Mouse (Mus musculus) kidney, embryonic 14.5 days (tissue): ENCODE measurements around the gene Ttc33. TPM values are rescaled to one million over a fixed set of nuclear protein-coding genes. Genes with fewer than 3 reads are reported as not detected.

ENCODE experiments used
- ATAC-seq: fragments of 200-750 bp; cut with Nextera tagmentation; 2 replicates; pipeline ENCODE4 v1.8.0; 2017; ENCODE audit warnings: moderate number of reproducible peaks, mild to moderate bottlenecking, moderate TSS enrichment, moderate library complexity; ENCODE audit not compliant: low FRiP score, low TSS enrichment
- H3K27ac ChIP-seq: fragments of 300-500 bp; sonication (generic); 2 replicates; pipeline ENCODE4 v1.5.1; 2014; ENCODE audit warnings: low read depth, mild to moderate bottlenecking, low read length, moderate library complexity, mixed read lengths
- H3K27me3 ChIP-seq: fragments of 300-500 bp; sonication (generic); 2 replicates; pipeline ENCODE4 v1.6.1; 2014; ENCODE audit warnings: mild to moderate bottlenecking, low read length; ENCODE audit not compliant: control insufficient read depth, insufficient read depth
- H3K36me3 ChIP-seq: fragments of 300-500 bp; sonication (generic); 2 replicates; pipeline ENCODE4 v1.6.1; 2014; ENCODE audit warnings: low read length, mixed read lengths; ENCODE audit not compliant: control insufficient read depth, insufficient read depth
- H3K4me1 ChIP-seq: fragments of 300-500 bp; sonication (generic); 2 replicates; pipeline ENCODE4 v1.6.1; 2014; ENCODE audit warnings: low read length, mixed read lengths; ENCODE audit not compliant: control insufficient read depth, insufficient read depth
- H3K4me2 ChIP-seq: fragments of 300-500 bp; sonication (generic); replicated peaks from 2 replicates; pipeline ENCODE4 v1.6.1; 2014; ENCODE audit warnings: low read depth, mild to moderate bottlenecking, low read length
- H3K4me3 ChIP-seq: fragments of 300-500 bp; sonication (generic); 2 replicates; pipeline ENCODE4 v1.5.1; 2014; ENCODE audit warnings: mild to moderate bottlenecking, low read length
- H3K9ac ChIP-seq: fragments of 300-500 bp; sonication (generic); 2 replicates; pipeline ENCODE4 v1.6.1; 2014; ENCODE audit warnings: low read depth, mild to moderate bottlenecking, low read length, moderate library complexity
- H3K9me3 ChIP-seq: fragments of 300-500 bp; sonication (generic); 2 replicates; pipeline ENCODE4 v1.6.1; 2016; ENCODE audit warnings: low read length; ENCODE audit not compliant: control insufficient read depth
- WGBS: fragments of 180-500 bp; shearing (Covaris S2); extraction: QIAGEN DNeasy Blood & Tissue Kit; methylation state at CpG from one replicate; pipeline ENCODE4 v1.1.7; 2014; 5-methylcytosine and 5-hydroxymethylcytosine counted together
- polyA plus RNA-seq: library from polyadenylated mRNA; unstranded; fragments of >200 nt; fragmentation: Nextera tagmentation; extraction: Ambion mirVana; gene quantifications from 2 replicates; pipeline ENCODE4 v1.2.1, GENCODE M21; 2014

Ttc33 gene
- polyA plus RNA-seq, 1 experiment from 2014 or later = 49.8 TPM

DNA sequence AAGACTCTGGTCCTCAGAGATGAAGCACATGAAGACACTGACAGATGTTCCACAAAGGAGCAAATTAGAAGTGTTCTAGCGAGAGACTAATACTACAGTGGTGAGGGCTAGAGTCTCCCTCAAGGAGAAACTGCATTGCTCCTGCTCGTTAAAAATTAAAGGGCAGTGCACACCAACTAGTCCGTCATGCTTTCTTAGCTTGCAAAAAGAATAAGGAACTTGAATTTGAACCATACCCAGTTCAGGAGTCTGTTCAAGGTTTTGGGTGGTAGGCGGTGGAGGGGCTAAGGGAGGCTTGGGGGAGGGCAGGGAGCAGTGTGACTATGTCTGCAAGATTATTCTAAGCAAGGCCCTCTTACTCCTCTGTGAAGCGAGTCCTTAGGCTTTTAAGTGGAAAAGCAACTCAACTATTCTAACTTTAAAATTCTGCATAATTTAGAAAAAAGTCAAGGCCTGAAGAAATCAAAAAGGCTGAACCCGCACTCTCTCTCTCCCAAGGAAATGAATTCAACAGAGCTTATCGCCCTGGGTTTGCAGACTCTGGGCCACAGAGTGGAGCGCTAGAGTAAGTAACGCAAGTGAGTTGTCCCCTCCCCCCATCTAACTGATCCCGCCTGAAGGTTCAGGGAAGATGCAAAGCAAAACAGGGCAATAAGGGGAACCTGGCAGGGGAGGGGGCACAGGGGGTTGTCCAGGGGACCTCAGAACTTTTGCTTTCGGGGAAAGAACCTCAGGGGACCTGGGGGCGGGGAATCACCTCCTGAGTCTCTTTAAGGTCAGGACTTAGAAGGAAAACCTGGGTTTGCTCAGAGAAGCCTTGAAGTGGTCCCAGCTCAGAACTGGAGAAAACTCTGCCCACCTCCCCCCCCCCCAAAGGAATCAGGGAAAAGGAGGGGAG lies 56.2 kb downstream of the Ttc33 start:
- H3K27ac ChIP-seq = no peak overlapping the region

DNA sequence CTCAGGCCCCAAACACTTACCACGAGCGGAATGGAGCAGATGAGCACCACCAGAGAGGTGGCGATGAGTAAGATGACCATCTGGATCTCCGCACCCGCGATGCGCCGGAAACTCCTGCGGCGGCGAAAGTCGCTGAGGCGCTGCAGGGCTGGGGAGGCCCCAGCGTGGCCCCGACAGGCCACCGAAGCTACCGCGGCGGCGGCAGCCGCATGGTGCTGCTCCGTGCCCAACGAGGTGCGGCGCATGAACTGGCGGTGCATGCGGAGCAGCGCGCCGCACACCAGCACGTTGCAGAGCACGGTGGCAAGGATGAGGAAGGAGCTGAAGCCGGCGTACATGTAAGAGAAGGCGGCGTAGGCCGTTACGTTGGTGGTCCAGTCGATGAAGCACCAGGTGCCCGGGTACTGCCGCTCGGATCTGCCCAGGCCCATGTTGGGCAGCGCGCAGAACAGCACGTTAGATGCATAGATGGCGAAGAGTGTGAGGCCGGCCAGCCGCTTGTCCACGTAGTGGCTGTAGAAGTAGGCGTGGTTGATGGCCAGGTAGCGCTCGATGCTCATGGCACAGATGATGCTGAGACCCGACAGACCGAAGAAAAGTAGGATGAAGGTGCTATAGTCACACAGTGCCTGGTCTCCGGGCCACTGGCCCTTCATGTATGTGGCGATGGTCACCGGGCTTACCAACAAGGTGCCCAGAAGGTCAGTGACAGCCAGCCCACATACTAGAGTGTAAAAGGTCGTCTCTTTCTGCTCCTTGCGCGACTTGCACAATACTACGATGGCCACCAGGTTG lies 57.1 kb downstream of the Ttc33 start:
- Histone ChIP-seq H3K9me3 (no peaks in the 10 kb centered on the region), H3K4me1 (peaks cover 19% of the 10 kb centered on the region), H3K27ac (no peak overlapping the region), H3K27me3 (peaks cover 18% of the 10 kb centered on the region; the same call in 1 of the 2 replicates), H3K9ac (peak overlapping the region; percentile 52), H3K4me2 (peak overlapping the region; percentile 99), H3K36me3 (no peaks in the 10 kb centered on the region), H3K4me3 (peak overlapping the region; percentile 57)
- peak; percentile 9; the same call in 1 of the 2 replicates for ATAC-seq
- 2% methylated on average over 61 of the region's 61 CpGs for WGBS

More for the DNA sequence above, 56.2 kb downstream of the Ttc33 start:
- 14% methylated on average over 12 of the region's 12 CpGs for WGBS
- peak overlapping the region; percentile 99 for H3K4me2 ChIP-seq
- H3K4me1 ChIP-seq = peaks cover 19% of the 10 kb centered on the region
- no peaks in the 10 kb centered on the region for H3K36me3 ChIP-seq
- peak overlapping the region; percentile 52 for H3K9ac ChIP-seq
- H3K27me3 ChIP-seq = peaks cover 18% of the 10 kb centered on the region; the same call in 1 of the 2 replicates
- peak; percentile 61; the same call in 1 of the 2 replicates for ATAC-seq
- peak overlapping the region; percentile 57 for H3K4me3 ChIP-seq
- H3K9me3 ChIP-seq = no peaks in the 10 kb centered on the region

DNA sequence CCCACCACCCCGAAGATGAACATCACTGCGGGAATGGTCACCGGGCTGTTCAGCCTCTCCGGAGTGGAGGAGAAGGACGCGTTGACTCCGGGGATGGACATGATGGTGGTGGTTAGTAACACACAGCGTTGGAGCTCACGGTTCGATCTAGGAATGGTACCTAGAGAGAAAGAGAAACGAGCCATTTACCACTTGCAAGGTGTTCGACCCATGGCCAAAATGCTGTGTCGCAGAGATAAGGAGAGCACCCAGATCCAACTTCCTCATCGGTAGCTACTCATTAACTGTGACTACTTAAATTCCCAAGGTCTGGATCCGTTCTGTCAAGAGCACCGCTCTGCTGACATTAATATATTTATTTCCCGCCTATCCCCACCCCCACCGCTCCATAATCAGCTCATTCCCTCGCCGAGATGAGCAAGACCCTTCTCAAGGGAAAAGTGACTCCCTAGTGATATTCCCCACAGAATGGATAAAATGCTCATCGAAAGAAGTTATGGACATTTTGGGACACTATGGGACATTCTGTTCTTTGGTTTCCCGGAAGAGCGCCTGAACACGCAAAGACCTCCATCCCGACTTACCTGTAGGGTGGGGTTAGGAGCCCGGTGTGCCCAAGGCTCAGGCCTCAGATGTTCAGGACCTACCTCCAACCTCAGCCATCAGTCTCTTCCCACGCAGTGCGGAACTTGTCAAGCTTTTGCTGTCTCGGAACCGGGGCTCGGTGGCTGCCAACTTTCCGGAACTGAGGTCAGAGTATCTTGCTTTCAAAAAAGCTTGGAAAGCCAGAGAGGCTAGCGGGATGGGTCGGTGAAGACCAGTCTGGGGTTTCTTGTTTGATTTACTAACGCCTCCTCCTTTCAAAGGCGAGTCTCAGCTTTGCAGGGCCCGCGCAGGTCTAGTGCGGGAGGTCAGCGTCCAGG lies 58.0 kb downstream of the Ttc33 start:
- Histone ChIP-seq H3K4me1 (peaks cover 19% of the 10 kb centered on the region), H3K4me3 (peak overlapping the region; percentile 57), H3K36me3 (no peaks in the 10 kb centered on the region), H3K27ac (no peak overlapping the region), H3K9me3 (no peaks in the 10 kb centered on the region), H3K9ac (peak overlapping the region; percentile 51), H3K27me3 (peaks cover 18% of the 10 kb centered on the region; the same call in 1 of the 2 replicates), H3K4me2 (peak overlapping the region; percentile 99)
- no peak for ATAC-seq
- WGBS = 5% methylated on average over 40 of the region's 40 CpGs

DNA sequence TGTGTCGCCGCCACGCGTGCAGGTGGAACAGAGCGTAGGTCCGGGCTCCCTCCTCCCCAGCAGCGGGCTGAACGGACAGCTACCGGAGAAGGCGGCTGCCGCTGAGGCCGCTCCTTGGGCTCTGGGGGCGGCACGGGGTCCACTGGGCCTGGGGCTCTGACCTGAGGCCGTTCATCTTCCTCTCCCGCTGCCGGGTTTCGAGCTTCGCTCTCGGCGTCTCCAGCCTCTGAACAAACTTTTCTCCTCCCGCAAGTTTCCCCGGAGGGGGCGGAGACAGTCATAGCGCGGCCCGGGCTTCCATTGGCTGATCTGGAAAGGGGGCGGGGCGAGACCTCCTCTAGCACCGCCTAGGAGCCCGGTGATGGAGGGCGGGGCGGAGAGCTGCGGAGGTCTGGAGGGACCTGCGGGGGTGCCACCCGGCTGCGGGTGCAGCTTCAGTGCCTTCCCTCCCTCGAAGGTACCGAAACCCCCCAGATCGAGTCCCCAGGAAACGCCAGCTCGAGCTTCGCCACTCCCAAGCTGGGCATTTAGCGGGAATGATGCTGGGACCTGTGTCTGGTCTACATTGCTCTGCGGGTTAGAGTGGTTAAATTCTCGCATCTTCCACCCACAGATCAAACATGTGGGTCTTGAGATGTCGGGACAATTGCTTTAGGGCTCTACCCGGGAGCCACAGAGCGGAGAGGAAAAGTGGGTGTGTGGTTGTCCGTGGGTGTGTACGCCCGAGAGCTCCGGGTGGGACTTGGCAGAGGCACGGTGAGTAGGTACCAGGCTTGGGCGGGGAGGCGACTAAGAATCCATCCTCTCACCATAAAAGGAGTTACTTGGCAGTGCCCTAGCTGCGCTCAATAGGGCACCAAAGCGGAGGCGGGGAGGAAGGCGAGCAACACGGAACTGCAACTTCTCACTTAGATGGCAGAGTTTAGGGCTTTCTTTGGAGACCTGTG lies 58.9 kb downstream of the Ttc33 start, which contains the start of gene Ptger4:
Gene Ptger4 (minus strand): TSS at position 229 of the 947 bp plus-strand sequence.
- Histone ChIP-seq H3K4me1 (peaks cover 19% of the 10 kb centered on the region), H3K27ac (no peak within 1 kb of the TSS), H3K27me3 (peaks cover 18% of the 10 kb centered on the region; the same call in 1 of the 2 replicates), H3K9me3 (no peaks in the 10 kb centered on the region), H3K36me3 (no peaks in the 10 kb centered on the region), H3K4me3 (peak within 1 kb of the TSS; percentile 57), H3K9ac (peak within 1 kb of the TSS; percentile 51), H3K4me2 (peak within 1 kb of the TSS; percentile 99)
- WGBS = under 1% methylated on average over 61 of the region's 61 CpGs
- peak; percentile 96 for ATAC-seq

DNA sequence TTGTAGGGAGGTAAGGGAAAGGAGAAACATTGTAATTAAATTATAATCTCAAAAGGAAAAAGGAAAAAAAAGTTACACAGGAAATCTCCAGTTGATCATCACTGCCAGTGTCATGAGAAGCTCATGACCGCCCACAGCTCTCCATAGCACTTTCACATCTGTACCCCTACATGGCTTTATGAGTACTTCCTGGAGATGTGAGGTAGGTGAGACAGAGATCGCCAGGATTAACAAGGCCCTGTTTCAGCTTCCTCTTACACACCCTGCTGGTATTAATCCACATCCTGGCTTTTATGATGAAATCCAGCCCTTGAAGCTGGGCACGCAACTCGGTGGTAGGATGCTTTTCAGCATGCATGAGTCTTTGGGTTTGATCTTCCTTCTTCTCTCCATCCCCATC lies 64.9 kb downstream of the Ttc33 start:
- ATAC-seq = no peak

DNA sequence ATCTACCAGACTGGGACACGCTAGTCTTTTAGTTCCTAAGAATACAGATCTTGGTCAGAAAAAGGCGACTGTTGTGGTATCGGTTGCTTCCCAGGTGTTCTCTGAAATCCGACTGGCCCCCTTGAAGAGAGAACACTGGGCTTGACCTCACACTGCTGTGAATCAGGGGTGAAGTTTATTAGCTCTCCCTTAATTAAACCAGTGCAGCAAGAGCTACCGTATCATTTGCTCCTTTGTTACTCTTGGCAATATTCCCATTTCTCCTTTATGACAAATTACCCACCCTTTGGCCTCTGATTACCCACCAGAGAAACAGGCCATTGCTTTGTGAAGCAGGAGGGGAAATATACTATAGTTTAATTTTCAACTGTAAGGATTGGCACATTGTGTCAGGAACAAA lies 74.9 kb downstream of the Ttc33 start:
- H3K9me3 ChIP-seq = no peaks in the 10 kb centered on the region
- H3K36me3 ChIP-seq = no peaks in the 10 kb centered on the region
- peaks cover 22% of the 10 kb centered on the region; the same call in 1 of the 2 replicates for H3K4me1 ChIP-seq
- 30% methylated on average over 5 of the region's 5 CpGs for WGBS
- ATAC-seq = peak; percentile 84
- H3K4me3 ChIP-seq = no peak overlapping the region
- H3K4me2 ChIP-seq = no peak overlapping the region
- no peak overlapping the region for H3K9ac ChIP-seq
- H3K27ac ChIP-seq = no peak overlapping the region
- H3K27me3 ChIP-seq = no peaks in the 10 kb centered on the region

More for the DNA sequence above, 64.9 kb downstream of the Ttc33 start:
- no peak overlapping the region for H3K4me2 ChIP-seq
- H3K9me3 ChIP-seq = no peaks in the 10 kb centered on the region
- no peaks in the 10 kb centered on the region for H3K4me1 ChIP-seq
- no peak overlapping the region for H3K4me3 ChIP-seq
- no peak overlapping the region for H3K9ac ChIP-seq
- no peaks in the 10 kb centered on the region for H3K27me3 ChIP-seq
- H3K36me3 ChIP-seq = no peaks in the 10 kb centered on the region
- WGBS = 90% methylated on average over 4 of the region's 4 CpGs
- H3K27ac ChIP-seq = no peak overlapping the region

DNA sequence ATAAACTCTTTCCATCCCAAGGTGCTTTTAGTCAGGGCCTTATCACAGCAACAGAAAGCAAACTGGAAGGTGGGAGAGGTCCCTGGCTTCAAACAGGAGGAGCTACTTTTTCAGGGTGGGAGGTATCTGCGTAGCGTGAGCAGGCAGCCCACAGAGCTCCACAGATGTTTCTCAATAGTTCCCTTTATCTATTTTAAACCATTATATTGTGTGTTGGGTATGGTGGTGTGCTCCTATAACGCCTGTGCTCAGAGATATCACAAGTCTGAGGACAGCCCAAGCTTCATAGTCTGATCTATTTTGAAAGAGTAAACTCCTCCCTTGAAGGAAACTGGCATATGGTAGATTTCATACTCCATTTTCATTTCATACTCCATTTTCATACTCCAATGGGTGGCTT lies 75.7 kb downstream of the Ttc33 start:
- no peak overlapping the region for H3K4me3 ChIP-seq
- H3K27me3 ChIP-seq = no peaks in the 10 kb centered on the region
- no peak overlapping the region for H3K4me2 ChIP-seq
- ATAC-seq = peak; percentile 17; the same call in 1 of the 2 replicates
- H3K9ac ChIP-seq = no peak overlapping the region
- H3K36me3 ChIP-seq = no peaks in the 10 kb centered on the region
- WGBS = 61% methylated on average over 3 of the region's 3 CpGs
- H3K4me1 ChIP-seq = peaks cover 22% of the 10 kb centered on the region; the same call in 1 of the 2 replicates
- no peak overlapping the region for H3K27ac ChIP-seq
- no peaks in the 10 kb centered on the region for H3K9me3 ChIP-seq
